Mouse (Mus musculus) limb, embryonic 12.5 days (tissue): Measurements from ENCODE around the gene Dnmbp. TPM values are rescaled to one million over a fixed set of nuclear protein-coding genes. Genes with fewer than 3 reads are reported as not detected.
A peak's percentile ranks its signal among the peaks of the same experiment; 100 is the strongest.
"Not testable (repeated sequence)": the region's sequence is repeated elsewhere in the genome, so short reads cannot be mapped to it uniquely, and the experiment has no call there.

Experiments used
- ATAC-seq: fragments of 200-750 bp; cut with Nextera tagmentation; 2 replicates; pipeline ENCODE4 v1.8.0; 2017; ENCODE audit warnings: low read depth, moderate TSS enrichment; ENCODE audit not compliant: insufficient number of reproducible peaks, insufficient read depth, low FRiP score, low TSS enrichment
- H3K27ac ChIP-seq: fragments of 300-500 bp; sonication (generic); 2 replicates; pipeline ENCODE4 v1.5.1; 2016; ENCODE audit warnings: mild to moderate bottlenecking, moderate library complexity
- H3K27me3 ChIP-seq: fragments of 300-500 bp; sonication (generic); 2 replicates; pipeline ENCODE4 v1.6.1; 2016; ENCODE audit warnings: mild to moderate bottlenecking, moderate library complexity
- H3K36me3 ChIP-seq: fragments of 300-500 bp; sonication (generic); 2 replicates; pipeline ENCODE4 v1.6.1; 2016; ENCODE audit warnings: mild to moderate bottlenecking, moderate library complexity
- H3K4me1 ChIP-seq: fragments of 300-500 bp; sonication (generic); replicated peaks from 2 replicates; pipeline ENCODE4 v1.6.1; 2016
- H3K4me2 ChIP-seq: fragments of 300-500 bp; sonication (generic); 2 replicates; pipeline ENCODE4 v1.6.1; 2016; ENCODE audit warnings: mild to moderate bottlenecking, moderate library complexity
- H3K4me3 ChIP-seq: fragments of 300-500 bp; sonication (generic); replicated peaks from 2 replicates; pipeline ENCODE4 v1.5.1; 2016; ENCODE audit warnings: mild to moderate bottlenecking
- H3K9ac ChIP-seq: fragments of 300-500 bp; sonication (generic); replicated peaks from 2 replicates; pipeline ENCODE4 v1.6.1; 2016; ENCODE audit warnings: mild to moderate bottlenecking, moderate library complexity
- H3K9me3 ChIP-seq: fragments of 300-500 bp; sonication (generic); 2 replicates; pipeline ENCODE4 v1.6.1; 2016; ENCODE audit warnings: mild to moderate bottlenecking, moderate library complexity
- WGBS: fragments of 180-500 bp; shearing (Covaris S2); methylation state at CpG from one replicate; pipeline ENCODE4 v1.1.7; 2016; 5-methylcytosine and 5-hydroxymethylcytosine counted together
- polyA plus RNA-seq: library from polyadenylated mRNA; unstranded; fragments of >200 nt; fragmentation: Nextera tagmentation; extraction: Ambion mirVana; gene quantifications from 2 replicates; pipeline ENCODE4 v1.2.1, GENCODE M21; 2016

The Dnmbp gene
- polyA plus RNA-seq, 1 experiment from 2014 or later = 28.7 TPM

DNA sequence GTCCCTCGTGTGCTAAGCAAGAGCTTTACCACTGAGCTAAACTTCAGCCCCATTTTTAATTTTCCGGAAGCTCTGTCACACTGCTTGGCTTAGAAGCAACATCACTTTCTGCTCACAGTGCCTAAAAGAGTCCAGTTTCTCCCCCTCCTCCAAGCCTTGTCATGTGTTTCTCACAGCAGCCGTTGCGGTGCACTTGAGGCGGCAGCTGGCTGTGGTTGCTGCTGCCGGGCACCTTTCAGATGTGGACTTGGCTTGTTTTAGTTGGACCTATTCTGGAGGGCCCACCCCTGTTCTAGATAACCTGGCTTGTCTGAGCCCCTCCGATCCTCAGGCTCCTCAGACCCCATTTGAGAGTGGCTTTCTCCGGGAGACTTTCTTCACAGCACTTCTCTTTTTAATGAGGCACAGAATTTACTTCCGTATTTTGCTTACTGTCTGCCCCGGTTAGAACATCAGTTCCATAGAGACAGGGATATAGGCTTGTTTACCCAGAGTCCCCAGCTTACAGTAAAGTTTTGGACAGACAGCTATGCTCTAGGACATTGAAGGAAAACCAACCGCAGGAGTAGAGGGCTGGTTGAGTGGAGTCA, 25.6 kb upstream of the Dnmbp start:
- 0 out of 2 replicates have a peak, but pooled peaks cover 3% of the 10 kb centered on the region for H3K9me3 ChIP-seq
- 80% methylated on average over 11 of the region's 11 CpGs for WGBS
- no peak for ATAC-seq
- H3K36me3 ChIP-seq = no peaks in the 10 kb centered on the region
- H3K9ac ChIP-seq = no peak overlapping the region
- no peaks in the 10 kb centered on the region for H3K4me1 ChIP-seq
- H3K27ac ChIP-seq = no peak overlapping the region
- H3K27me3 ChIP-seq = no peaks in the 10 kb centered on the region
- no peak overlapping the region for H3K4me3 ChIP-seq
- H3K4me2 ChIP-seq = no peak overlapping the region

DNA sequence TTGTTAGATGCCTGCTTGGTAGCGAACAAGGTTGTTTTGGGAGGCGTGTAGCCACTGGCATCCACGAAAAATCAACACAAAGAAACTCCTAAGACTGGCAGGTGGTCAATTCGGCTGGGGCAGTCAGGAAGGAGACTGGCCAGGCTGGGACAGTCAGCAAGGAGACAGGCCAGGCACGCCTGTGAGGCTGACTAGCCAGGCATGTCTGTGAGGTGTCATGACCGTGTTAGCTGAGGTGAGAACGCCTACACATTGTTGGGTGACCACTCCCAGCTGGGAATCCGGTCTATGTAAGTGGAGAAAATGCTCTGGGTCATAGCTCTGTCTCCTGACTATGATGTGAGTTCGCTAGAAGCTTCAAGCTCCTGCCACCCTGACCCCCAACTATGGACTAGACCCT, 22.8 kb upstream of the Dnmbp start:
- Histone ChIP-seq H3K9ac (no peak overlapping the region), H3K36me3 (no peaks in the 10 kb centered on the region), H3K4me3 (no peak overlapping the region), H3K4me2 (no peak overlapping the region), H3K27me3 (no peaks in the 10 kb centered on the region), H3K27ac (no peak overlapping the region), H3K9me3 (0 out of 2 replicates have a peak, but pooled peaks cover 3% of the 10 kb centered on the region), H3K4me1 (peaks cover 5% of the 10 kb centered on the region)
- ATAC-seq = no peak
- WGBS = 67% methylated on average over 9 of the region's 9 CpGs

DNA sequence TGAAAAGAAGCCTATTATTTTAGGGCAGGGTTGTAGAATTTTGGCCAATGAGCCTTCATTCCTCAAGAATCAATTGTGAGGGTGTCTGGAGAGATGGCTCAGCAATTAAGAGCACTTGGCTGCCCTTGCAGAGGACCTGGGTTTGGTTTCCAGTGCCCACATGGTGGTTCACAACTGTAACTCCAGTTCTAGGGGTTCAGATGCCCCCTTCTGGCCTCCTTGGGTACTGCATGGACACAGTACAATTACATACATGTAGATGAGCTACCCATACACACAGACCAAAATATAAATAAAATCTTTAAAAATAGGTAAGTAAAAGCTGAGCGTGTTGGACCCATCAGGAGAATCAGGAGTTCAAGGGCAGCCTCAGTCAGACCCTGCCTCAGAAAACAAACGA, 21.2 kb upstream of the Dnmbp start:
- H3K27ac ChIP-seq = no peak overlapping the region

DNA sequence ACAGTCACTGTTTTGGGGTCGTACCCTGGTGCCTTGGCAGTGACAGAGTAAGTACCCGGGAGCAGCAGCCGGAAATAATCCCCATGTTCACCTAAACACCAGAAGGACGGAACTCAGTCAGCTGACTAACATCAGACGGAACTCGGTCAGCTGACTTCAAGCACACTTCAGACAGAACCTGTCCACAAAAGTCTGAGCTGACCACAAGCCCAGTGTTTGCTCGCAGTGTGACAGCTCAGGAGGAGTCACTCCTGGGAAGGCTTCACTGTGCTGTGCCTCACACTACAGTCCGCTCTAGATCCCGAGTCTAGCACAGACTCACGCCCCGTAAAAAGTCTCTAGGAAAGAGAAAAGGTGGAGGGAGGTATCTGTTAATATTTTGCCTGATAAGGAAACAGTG, 20.0 kb upstream of the Dnmbp start:
- no peaks in the 10 kb centered on the region for H3K27me3 ChIP-seq
- no peak overlapping the region for H3K27ac ChIP-seq
- H3K9ac ChIP-seq = no peak overlapping the region
- ATAC-seq = no peak
- H3K4me3 ChIP-seq = no peak overlapping the region
- peaks cover 9% of the 10 kb centered on the region for H3K4me1 ChIP-seq
- no peaks in the 10 kb centered on the region for H3K36me3 ChIP-seq
- H3K4me2 ChIP-seq = no peak overlapping the region
- 0 out of 2 replicates have a peak, but pooled peaks cover 3% of the 10 kb centered on the region for H3K9me3 ChIP-seq
- 88% methylated on average over 11 of the region's 11 CpGs for WGBS

More for the DNA sequence above, 21.2 kb upstream of the Dnmbp start:
- H3K4me1 ChIP-seq = peaks cover 9% of the 10 kb centered on the region
- no peak overlapping the region for H3K4me3 ChIP-seq
- WGBS = 74% methylated on average over 2 of the region's 2 CpGs
- H3K9ac ChIP-seq = no peak overlapping the region
- 0 out of 2 replicates have a peak, but pooled peaks cover 3% of the 10 kb centered on the region for H3K9me3 ChIP-seq
- ATAC-seq = no peak
- no peaks in the 10 kb centered on the region for H3K36me3 ChIP-seq
- no peak overlapping the region for H3K4me2 ChIP-seq
- H3K27me3 ChIP-seq = no peaks in the 10 kb centered on the region

DNA sequence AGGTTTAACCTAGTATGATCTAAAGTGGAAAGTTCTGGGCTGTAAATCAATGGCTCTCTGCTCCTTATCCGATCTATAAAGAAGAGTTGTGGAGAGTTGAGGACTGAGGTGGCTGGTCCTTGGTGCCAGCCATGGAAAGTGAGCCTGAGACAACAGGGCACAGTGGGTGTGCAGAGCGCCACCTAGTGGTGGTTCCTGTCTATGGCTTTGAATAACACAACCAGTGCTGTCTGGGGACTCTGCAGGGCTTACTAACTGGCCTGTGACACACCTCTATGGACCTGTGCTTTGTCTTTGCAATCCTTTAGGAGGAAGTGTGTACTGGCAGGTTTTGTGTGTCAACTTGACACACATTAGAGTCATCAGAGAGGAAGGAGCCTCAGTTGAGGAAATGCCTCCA, 19.2 kb upstream of the Dnmbp start:
- 34% methylated on average over 2 of the region's 2 CpGs for WGBS
- Histone ChIP-seq H3K9ac (no peak overlapping the region), H3K27me3 (no peaks in the 10 kb centered on the region), H3K9me3 (0 out of 2 replicates have a peak, but pooled peaks cover 3% of the 10 kb centered on the region), H3K4me3 (no peak overlapping the region), H3K36me3 (no peaks in the 10 kb centered on the region), H3K4me2 (no peak overlapping the region), H3K4me1 (peaks cover 9% of the 10 kb centered on the region), H3K27ac (no peak overlapping the region)
- ATAC-seq = no peak

DNA sequence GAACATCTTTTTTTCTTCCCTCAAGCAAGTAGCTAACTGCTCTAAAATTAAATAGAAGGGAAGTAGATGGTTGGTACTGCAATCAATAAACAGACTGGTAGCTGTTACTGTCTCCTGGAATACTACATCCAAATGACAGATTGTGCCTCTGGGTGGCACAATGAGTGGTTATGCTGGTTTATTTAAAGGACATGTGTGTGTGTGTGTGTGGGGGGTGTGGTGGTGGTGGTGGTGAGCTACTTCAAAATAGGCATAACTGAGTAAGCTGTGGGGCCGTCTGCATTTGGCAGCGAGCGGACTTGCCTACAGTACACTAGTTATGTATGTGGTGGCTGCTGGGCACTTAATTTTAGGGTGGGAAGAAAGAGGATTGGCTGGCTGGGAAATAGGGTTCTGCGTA, 17.9 kb upstream of the Dnmbp start:
- no peak for ATAC-seq
- Histone ChIP-seq H3K9ac (no peak overlapping the region), H3K4me3 (no peak overlapping the region), H3K27ac (peak overlapping the region; percentile 17; the same call in 1 of the 2 replicates), H3K36me3 (no peaks in the 10 kb centered on the region), H3K4me2 (peak overlapping the region; percentile 10; the same call in 1 of the 2 replicates), H3K9me3 (0 out of 2 replicates have a peak, but pooled peaks cover 3% of the 10 kb centered on the region), H3K27me3 (no peaks in the 10 kb centered on the region), H3K4me1 (peaks cover 15% of the 10 kb centered on the region)
- WGBS = 81% methylated on average over 4 of the region's 4 CpGs

DNA sequence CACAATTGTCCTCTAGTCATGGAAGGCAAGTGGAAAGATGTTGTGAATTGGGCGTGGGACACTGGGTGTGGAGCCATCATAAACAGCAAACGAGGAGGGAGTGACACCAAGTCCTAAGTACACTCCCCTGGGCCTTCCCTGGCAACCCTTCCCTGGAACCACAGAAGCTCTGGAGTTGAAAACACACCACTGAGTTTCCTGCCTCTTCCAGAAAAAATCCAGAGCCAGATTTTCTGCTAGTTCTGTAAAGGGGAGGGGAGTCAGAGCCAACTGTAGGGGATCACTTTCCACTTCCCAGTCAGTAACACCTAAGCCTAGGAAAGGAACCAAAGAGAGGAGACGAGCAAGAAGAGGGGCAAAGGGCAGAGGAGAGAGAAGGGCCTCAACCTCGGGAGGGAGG, 17.4 kb upstream of the Dnmbp start:
- H3K27me3 ChIP-seq = no peaks in the 10 kb centered on the region
- no peaks in the 10 kb centered on the region for H3K36me3 ChIP-seq
- 0 out of 2 replicates have a peak, but pooled peaks cover 3% of the 10 kb centered on the region for H3K9me3 ChIP-seq
- H3K4me3 ChIP-seq = no peak overlapping the region
- 10% methylated on average over 4 of the region's 4 CpGs for WGBS
- peaks cover 15% of the 10 kb centered on the region for H3K4me1 ChIP-seq
- H3K4me2 ChIP-seq = peak overlapping the region; percentile 10; the same call in 1 of the 2 replicates
- no peak for ATAC-seq
- H3K27ac ChIP-seq = no peak overlapping the region
- no peak overlapping the region for H3K9ac ChIP-seq

DNA sequence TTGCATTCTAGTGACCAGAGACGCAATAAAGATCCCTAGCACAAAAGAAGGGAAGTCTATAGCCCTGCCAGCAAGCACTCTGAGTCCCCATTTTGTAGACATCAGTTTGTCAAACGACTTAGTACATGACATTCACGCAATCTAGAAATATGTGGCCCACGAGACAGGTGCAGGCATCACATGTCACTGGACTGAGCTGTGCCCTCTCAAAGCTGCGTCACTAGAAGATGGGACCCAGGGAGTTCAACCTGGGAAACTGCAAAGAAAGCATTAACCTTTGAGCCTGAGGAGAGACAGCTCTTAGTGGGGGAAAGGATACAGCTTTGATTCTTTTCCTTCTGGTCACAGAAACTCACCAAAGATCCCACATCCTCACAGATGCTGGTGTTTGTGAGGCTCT, 15.3 kb upstream of the Dnmbp start:
- Histone ChIP-seq H3K36me3 (no peaks in the 10 kb centered on the region), H3K4me2 (no peak overlapping the region), H3K27me3 (no peaks in the 10 kb centered on the region), H3K9ac (no peak overlapping the region), H3K27ac (no peak overlapping the region), H3K9me3 (no peaks in the 10 kb centered on the region), H3K4me1 (peaks cover 15% of the 10 kb centered on the region), H3K4me3 (no peak overlapping the region)
- WGBS = 80% methylated on average over 5 of the region's 5 CpGs
- ATAC-seq = no peak

DNA sequence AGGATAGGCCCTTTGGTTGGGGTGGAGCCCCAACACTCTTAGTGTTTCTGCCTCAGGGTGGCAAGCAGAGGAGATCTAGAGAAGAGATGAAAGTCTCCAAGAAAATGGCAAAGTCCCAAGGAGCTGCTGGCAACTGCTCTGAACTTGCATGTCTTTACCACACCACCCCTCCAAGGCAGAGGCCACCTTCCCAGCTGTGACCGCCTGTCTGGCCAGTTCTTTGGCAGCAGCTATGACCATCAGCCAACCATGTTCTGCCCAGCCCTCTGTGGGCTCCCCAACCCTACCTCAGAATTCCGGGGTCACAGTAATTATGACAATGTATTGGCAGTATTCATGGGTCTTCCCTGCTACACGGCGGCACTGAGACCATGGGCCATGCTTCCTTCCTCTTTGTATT, 14.9 kb upstream of the Dnmbp start:
- no peak overlapping the region for H3K4me3 ChIP-seq
- H3K36me3 ChIP-seq = no peaks in the 10 kb centered on the region
- no peak overlapping the region for H3K27ac ChIP-seq
- 90% methylated on average over 4 of the region's 4 CpGs for WGBS
- H3K9ac ChIP-seq = no peak overlapping the region
- peaks cover 19% of the 10 kb centered on the region for H3K4me1 ChIP-seq
- ATAC-seq = no peak
- no peaks in the 10 kb centered on the region for H3K27me3 ChIP-seq
- H3K4me2 ChIP-seq = no peak overlapping the region
- H3K9me3 ChIP-seq = no peaks in the 10 kb centered on the region

DNA sequence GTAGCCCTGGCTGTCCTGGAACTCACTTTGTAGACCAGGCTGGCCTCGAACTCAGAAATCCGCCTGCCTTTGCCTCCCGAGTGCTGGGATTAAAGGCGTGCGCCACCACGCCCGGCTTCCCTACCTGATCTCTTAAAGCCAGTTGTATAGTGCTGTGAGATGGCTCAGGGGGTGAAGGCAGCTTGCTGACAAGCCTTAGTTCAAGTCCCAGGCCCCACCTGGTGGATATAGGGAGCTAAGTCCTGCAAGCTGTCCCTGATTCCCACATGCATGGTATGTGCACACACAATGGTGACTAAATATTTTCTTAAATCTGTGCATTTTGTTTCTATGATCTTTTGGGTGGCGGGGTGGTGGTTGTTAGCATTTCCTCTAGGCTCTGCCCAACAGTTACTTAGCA, 12.9 kb upstream of the Dnmbp start:
- 86% methylated on average over 8 of the region's 8 CpGs for WGBS
- not testable (repeated sequence) for H3K4me3 ChIP-seq, H3K36me3 ChIP-seq, H3K27me3 ChIP-seq, H3K4me2 ChIP-seq, H3K9me3 ChIP-seq, H3K27ac ChIP-seq, H3K9ac ChIP-seq, ATAC-seq
- H3K4me1 ChIP-seq = peaks cover 25% of the 10 kb centered on the region

DNA sequence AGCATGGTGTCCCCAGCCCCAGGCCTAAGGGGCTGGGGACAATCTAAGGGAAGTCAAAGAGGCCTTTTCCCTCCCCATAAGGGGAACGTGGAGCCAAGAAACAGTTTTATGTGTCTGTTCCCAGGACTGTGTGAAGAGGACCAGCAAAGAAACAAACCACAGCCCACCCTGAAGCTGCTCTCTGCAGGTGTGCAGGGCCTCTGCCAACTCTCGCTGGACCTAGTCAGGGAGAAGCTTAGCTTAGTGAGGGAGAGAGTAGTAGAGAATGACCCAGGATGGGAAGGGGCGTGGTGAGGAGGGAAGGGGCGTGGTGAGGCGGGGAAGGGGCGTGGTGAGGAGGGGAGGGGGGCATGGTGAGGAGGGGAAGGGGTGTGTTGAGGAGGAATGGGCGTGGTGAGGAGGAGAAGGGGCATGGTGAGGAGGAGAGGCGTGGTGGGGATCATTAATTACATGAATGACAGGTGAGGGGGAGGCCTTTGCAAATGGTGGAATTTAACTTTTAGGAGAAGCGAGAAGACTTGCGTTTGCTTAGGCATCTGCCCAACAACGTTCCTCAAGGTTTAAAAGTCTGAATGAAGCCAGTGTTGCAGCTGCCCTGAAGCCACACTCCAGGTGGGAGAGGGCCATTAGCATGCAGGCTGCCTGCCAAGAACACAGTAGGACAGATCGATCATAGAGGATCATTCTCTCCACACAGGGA, 9.3 kb upstream of the Dnmbp start:
- peaks cover 20% of the 10 kb centered on the region for H3K4me1 ChIP-seq
- no peaks in the 10 kb centered on the region for H3K36me3 ChIP-seq
- ATAC-seq = peak; percentile 83; the same call in 1 of the 2 replicates
- peak overlapping the region; percentile 84 for H3K27ac ChIP-seq
- 6% methylated on average over 9 of the region's 12 CpGs for WGBS
- no peaks in the 10 kb centered on the region for H3K9me3 ChIP-seq
- 0 out of 2 replicates have a peak overlapping the region, but pooled peaks have one; percentile 11 for H3K4me3 ChIP-seq
- H3K4me2 ChIP-seq = peak overlapping the region; percentile 45
- H3K9ac ChIP-seq = no peak overlapping the region
- H3K27me3 ChIP-seq = no peaks in the 10 kb centered on the region
